Mouse (Mus musculus) liver (tissue): ENCODE results near the gene Arl16.

Source experiments
- DNase-seq: peaks from one replicate; pipeline ENCODE4 v3.0.0-alpha.2; 2020; ENCODE audit warnings: mixed read lengths

Arl16 gene

GRCm38 (mm10) chr11:120491317-120492023, 24.1 kb upstream of the Arl16 start, which contains the start of gene Slc25a10:
Slc25a10 (plus strand) TSS chr11:120491840.
- DNase-seq: peak; percentile 94

GRCm38 (mm10) chr11:120490291-120491046, 23.1 kb upstream of the Arl16 start:
- no peak for DNase-seq

- peak; percentile 70 for DNase-seq
Observed at GRCm38 (mm10) chr11:120489054-120489761, 21.8 kb upstream of the Arl16 start.

GRCm38 (mm10) chr11:120488516-120488915, 21.1 kb upstream of the Arl16 start:
- DNase-seq: no peak

DNA sequence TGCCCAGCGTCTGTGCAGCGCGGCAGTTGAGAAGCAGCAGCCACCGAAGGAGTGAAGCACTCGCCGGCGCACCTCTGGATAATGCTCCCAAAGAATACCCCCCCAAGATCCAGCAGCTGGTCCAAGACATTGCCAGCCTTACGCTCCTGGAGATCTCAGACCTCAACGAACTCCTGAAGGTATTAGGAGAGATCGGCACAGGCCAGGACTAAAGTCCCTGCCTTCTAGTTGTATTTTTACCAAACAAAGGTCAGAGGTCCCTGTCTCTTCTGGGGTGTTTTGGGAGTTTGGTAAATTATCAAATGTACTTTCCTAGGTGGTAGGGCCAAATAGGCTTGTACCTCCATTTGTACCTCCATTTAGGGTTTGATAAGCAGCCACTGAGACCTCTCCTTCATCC, 17.8 kb upstream of the Arl16 start:
- no peak for DNase-seq

DNA sequence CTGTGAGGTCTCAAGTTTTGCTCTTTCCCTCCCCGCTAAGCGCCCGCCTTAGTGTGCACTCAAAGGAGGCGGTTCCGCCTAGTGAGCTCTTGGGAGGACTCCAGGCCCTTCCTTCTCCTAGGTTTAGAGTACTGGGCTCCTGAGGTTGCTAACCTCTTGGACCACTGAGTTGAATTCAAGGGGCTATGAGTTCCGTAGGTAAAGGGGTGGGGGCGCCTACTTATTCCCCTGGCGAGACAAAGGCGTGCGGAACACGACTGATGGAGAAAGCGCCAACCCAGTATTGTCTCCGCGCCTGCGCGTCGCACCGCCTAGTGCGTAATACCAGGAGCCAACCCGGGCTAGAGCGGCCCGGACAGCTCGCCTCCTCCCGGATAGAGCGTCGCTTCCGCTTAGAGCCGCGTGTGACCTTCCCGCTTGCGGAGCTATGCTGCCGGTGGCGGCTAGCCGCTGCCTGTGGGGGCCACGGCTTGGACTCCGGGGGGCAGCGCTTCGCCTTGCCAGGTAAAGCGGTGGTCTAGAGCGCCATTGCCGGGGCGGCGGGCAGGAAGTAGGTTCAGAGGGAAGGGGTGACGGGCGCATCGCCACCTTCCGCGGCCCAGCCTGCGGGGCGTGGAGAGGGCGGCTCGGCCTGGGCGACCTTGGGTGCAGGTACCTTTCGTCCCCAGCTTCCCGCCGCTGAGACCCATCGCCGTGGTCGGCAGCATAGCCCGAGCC, 17.0 kb upstream of the Arl16 start, which contains the start of gene Mrpl12:
TSS of gene Mrpl12 (plus strand) at position 349 of the 717 bp plus-strand sequence.
- DNase-seq: peak; percentile 89

GRCm38 (mm10) chr11:120483448-120483934, 16.1 kb upstream of the Arl16 start:
- DNase-seq: no peak

GRCm38 (mm10) chr11:120472052-120472451, 4.6 kb upstream of the Arl16 start:
- no peak for DNase-seq

DNA sequence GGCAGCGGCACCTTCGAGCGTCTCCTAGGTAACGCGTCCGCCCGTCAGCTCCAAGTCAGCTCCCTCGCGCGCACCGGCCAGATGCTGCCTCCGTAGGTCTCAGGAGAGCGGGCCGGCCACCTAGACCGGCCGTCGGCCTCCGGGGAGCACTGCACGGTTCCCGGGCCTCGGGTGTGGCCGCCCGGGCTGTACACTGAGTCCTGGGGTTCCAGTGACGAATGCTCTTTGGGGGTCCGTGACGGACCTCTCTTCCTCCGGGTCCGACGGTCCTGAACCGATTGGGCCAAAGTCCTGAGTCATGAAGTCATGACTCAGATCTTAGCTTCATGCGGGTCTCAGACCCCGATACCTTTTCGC, 307 bp upstream of the Arl16 start:
- no peak for DNase-seq

DNA sequence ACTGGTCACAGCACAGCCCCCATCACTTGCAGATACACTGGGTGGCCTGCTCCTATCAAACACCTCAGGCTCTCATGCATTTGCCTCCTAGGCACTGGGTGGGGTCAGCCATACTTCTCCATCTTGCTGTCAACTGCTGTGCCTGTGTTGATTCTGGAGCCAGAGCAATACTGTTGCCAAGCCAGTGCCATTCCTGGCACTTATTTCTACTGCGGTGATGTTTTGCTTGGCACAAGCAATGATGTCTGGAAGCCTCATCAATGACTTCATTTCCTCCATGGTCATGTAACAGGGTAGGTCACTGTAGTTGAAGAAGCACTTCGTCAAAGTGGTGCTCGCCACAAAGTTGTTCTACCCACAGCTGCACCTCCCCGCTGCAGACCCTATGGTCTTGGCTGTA, 1.9 kb downstream of the Arl16 start:
- DNase-seq: no peak

- DNase-seq: no peak
Observed at GRCm38 (mm10) chr11:120464365-120464764, 3.0 kb downstream of the Arl16 start.

DNA sequence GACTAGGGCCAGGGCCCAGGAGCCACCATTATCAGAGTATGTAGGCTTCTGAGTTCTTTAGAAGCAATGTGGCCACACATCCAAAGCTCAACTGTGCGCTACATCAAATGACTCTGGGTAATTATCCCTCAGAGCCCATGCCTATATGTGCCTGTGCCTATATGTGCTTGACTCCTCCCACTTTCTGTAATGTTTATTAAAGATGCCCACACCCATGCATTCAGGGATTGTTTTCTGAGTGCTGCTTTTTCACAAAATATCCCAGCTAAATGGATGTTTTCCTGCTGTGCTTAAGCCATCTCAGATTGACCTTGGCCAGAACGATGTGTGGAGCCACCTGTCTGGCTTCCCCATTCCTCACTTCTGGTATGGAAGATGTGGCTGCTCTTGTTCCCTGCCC, 3.9 kb downstream of the Arl16 start:
- no peak for DNase-seq

DNA sequence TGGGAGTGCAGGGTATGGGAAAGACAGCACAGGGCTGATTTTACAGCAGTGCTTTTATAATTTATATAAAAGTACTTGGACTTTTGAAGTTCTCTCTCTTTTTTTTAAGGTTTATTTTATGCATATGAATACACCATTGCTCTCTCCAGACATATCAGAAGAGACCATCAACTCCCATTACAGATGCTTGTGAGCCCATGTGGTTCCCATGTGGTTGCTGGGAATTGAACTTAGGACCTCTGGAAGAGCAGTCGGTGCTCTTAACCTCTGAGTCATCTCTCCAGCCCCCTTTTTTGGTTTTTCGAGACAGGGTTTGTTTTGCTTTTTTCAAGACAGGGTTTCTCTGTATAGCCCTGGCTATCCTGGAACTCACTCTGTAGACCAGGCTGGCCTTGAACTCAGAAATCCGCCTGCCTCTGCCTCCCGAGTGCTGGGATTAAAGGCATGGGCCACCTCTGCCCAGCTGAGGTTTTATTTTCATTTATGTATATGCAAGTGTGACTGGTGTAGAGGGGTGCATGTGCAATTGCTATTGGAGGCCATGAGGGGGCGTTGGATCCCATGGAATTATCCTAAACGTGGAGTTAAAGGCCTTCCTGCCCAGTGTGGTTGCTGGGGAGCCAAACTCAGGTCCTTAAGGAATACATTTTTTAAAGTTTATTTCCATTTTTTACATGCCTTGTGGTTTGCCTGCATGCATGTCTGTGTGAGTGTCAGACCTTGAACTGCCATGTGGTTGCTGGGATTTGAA, 8.4 kb downstream of the Arl16 start:
- DNase-seq: peak; percentile 32

DNA sequence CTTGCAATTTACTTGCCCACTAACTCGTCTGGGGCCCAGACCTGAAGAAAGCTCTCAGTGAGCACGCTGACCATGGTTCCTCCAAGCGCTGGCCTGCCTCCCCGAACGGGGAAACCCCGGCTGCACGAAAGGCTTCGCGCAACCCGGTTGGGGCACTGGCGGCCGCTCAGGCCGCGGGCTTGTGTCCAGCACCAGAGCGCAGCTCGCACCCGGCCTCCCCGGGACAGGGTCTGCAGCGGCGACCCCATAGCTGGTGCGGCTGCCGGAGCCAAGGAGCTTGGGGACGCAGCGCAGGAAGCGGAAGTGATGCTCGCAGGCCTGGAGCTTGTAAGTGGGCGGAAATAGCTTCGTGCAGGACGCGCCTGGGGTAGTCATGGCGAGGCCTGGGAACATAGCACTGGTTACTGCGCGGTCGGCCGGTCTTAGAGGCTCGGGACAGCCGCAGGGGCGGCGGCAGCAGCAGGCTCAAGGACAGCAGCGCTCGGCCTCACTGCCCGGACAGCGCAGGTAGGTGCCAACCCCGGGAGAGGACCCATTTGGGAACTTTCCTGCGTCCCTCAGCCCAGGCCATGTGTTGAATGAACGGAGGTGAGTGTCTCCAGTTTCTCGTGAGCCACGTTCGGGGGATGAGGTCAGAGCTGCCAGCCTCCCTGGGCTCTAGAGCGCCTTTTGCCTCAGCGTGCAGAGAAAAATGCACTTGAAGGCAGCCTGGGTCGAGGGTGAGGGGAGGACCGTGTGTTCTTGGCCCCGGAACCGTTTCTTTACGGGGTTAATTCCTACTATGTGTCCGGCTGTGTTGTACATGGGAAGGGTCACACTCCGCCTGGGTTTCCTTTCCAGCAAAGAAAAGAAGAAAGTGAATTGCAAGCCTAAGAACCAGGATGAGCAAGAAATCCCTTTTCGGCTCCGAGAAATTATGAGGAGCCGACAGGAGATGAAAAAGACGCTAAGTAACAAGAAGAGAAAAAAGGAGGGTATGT, 9.3 kb downstream of the Arl16 start, which contains the start of the genes Oxld1 and Ccdc137:
TSS of gene Oxld1 (minus strand) at position 297 of the 980 bp plus-strand sequence.
TSS of gene Ccdc137 (plus strand) at position 344 of the 980 bp plus-strand sequence.
- DNase-seq: peak; percentile 82

DNA sequence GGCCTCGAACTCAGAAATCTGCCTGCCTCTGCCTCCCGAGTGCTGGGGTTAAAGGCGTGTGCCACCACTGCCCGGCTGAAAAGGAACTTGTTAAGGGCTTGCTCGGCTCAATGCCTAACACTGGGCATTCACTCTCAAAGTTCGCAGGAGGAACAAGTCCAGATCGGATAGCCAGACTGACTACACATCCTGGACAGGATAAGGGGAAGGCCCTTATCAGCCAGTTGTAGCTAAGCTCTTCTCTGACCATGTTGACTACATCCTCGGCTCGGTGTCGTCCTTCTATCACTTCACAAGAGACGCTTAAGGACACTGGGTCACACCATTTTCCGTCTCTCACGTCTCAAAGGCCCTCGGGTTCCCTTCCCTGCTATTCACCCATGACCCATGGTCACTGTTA, 10.0 kb downstream of the Arl16 start:
- peak; percentile 16 for DNase-seq

DNA sequence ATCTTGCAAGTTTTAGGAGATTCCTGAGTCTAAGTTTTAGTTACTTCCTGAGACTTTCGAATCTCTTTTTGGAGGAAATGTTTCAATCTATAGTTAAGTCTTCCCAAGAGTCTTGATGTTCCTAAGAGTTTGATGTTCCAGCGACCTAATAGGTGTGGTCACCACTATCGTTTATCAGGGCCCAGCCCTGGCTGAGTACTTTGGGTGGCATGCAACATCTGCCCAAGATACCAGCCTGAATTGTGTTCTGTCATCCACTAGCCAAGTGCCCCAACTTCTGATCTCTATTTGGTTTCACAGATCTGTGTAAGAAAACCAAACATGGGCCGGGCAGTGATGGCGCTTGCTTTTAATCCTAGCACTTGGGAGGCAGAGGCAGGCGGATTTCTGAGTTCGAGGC, 12.0 kb downstream of the Arl16 start:
- peak; percentile 54 for DNase-seq

DNA sequence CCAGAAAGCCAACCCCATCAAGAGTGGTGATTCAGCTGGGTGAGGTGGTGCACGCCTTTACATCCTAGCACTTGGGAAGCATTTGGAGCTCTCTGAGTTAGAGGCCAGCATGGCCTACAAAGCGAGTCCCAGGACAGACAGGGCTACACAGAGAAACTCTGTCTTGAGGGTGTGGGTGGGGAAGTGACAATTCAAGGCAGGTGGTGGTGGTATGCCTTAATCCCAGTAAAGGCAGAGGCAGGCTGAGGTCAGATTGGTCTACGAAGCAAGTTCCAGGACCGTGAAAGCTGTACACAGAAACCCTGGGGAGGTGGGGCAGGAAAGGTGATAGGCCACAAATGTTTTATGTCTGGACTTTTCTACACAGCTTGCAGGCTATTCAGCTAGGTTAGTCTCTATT, 12.4 kb downstream of the Arl16 start:
- DNase-seq: no peak

DNA sequence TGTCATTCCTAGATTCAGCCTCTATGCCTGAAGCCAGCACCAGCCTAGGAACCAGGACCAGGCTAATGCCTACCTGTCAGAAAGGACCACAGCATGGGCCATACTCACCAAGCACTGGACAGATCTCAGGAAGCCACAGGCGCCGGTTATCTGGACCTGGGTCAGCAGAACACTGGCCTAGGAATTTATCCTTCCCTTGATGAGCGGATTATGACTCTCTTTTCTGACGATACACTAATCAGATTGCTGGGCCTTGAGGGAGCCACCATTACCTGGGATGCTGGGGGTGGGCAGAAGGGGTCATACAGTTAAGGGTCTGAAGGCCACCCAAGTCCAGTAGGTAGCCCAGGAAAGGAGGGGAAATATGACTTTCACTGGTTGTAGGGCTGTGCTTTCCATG, 14.1 kb downstream of the Arl16 start, which contains the start of gene Pde6g:
TSS of gene Pde6g (minus strand) at position 195 of the 400 bp plus-strand sequence.
- no peak for DNase-seq

GRCm38 (mm10) chr11:120452246-120452645, 15.2 kb downstream of the Arl16 start:
- DNase-seq: no peak

DNA sequence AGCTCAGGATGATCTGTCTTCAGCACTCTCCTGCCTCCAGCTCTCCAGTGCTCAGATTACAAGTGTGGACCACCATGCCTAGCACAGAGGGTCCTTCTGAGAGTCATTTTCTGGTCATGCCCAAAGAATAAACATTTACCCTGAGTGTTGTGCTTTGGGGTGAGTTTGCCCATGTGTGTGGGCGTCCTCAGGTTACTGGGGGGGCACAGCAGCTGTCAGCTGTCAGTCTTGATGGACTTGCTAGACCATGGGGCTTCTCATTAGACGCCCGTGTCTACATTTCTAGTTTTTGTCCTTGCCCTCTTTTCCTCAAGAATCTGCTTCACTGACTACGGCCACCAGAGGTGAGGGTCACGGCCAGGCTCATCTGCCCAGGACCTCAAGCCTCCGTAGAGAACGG, 20.2 kb downstream of the Arl16 start:
- DNase-seq: no peak
